7 mouse cellular contexts compared by ENCODE assay signal in the genomic region with DNA sequence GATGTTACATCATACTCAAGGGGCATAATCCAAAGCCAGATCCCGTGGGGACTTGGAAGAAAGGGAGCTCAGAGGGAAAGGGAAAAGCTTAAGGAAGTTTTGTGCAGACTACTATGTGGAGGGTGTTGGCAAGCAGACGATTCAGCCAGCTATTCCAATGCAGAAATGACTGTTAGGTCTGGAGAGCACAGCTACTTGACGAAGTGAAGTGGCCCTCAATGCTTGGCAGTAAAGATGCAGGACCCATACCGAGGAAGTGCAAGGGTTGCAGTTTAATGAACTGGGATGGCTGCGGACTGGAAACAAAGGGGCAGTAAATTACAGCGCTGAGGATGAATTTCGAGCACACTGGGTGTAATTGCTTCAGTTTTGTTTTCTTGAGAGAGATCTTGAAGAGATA. TPM values are rescaled to one million over a fixed set of nuclear protein-coding genes. Genes with fewer than 3 reads are reported as not detected.
A peak's percentile ranks its signal among the peaks of the same experiment; 100 is the strongest.
DNase-seq lines count a peak whose midpoint lies in the region; ATAC-seq and TF ChIP-seq lines count a peak whose summit lies in the region.

No protein-coding gene starts in this region.

- H3K4me1 ChIP-seq in thymus, adult 2 months (replicated peaks; ENCODE audit: control insufficient read depth, insufficient read depth, low read length): peaks cover 16% of the 10 kb centered on the region
- H3K4me1 ChIP-seq in hindbrain, embryonic 11.5 days (replicated peaks; ENCODE audit: control insufficient read depth, insufficient read depth, low read length): no peaks in the 10 kb centered on the region; the same call in 1 of the 2 replicates
- H3K4me1 ChIP-seq in lung, embryonic 14.5 days (ENCODE audit: insufficient read depth): no peaks in the 10 kb centered on the region

- peak overlapping the region; percentile 70 for H3K27ac ChIP-seq in thymus, adult 2 months (ENCODE audit: control insufficient read depth, insufficient read depth, low read length)
- no peak overlapping the region for H3K27ac ChIP-seq in hindbrain, embryonic 11.5 days (ENCODE audit: low read depth, low read length)
- no peak overlapping the region for H3K27ac ChIP-seq in lung, embryonic 14.5 days (ENCODE audit: low read depth)

- H3K4me2 ChIP-seq in hindbrain, embryonic 11.5 days (replicated peaks; ENCODE audit: low read depth, low read length): peak overlapping the region; percentile 72; the same call in 1 of the 2 replicates
- H3K4me2 ChIP-seq in lung, embryonic 14.5 days: peak overlapping the region; percentile 76

- peak overlapping the region; percentile 37 for H3K4me3 ChIP-seq in thymus, adult 2 months (ENCODE audit: control insufficient read depth, insufficient read depth, low read length)
- peak overlapping the region; percentile 78 for H3K4me3 ChIP-seq in hindbrain, embryonic 11.5 days (ENCODE audit: low read depth, low read length)
- H3K4me3 ChIP-seq in lung, embryonic 14.5 days (ENCODE audit: low read depth, low read length): peak overlapping the region; percentile 80

- DNase-seq in thymus, adult 2 months: no peak
- DNase-seq in thymus, postnatal 36 days: no peak
- no peak for DNase-seq in hindbrain, embryonic 11.5 days (ENCODE audit: low spot score)
- peak; percentile 57 for DNase-seq in lung, embryonic 14.5 days
- DNase-seq in gastrocnemius, postnatal 36 days: no peak
- no peak for DNase-seq in gastrocnemius, postnatal 25 days
- no peak for DNase-seq in cerebellum, adult 11 months

- no peak for TF ChIP-seq CTCF in thymus, adult 2 months (IDR thresholded peaks at IDR 0.05; ENCODE audit: borderline replicate concordance, control insufficient read depth, extremely low read depth, insufficient read depth, low read length, poor library complexity)
- no peak for TF ChIP-seq CTCF in lung, embryonic 14.5 days (IDR thresholded peaks at IDR 0.05; ENCODE audit: low read depth)

- WGBS in thymus, adult 2 months: 62% methylated on average over 7 of the region's 7 CpGs
- 69% methylated on average over 7 of the region's 7 CpGs for WGBS in hindbrain, embryonic 11.5 days
- WGBS in lung, embryonic 14.5 days: 52% methylated on average over 7 of the region's 7 CpGs

- intact Hi-C loops in gastrocnemius, postnatal 36 days (cut with DNase I): loop anchor here (5.0 kb wide), 1 partner anchor 105 kb away; a partner anchor contains a TSS

- no peaks in the 10 kb centered on the region for H3K9me3 ChIP-seq in hindbrain, embryonic 11.5 days (ENCODE audit: control insufficient read depth, low read length)
- H3K9me3 ChIP-seq in lung, embryonic 14.5 days (ENCODE audit: low read depth, low read length): no peaks in the 10 kb centered on the region

- no peak overlapping the region; the same call in 1 of the 2 replicates for H3K9ac ChIP-seq in hindbrain, embryonic 11.5 days (ENCODE audit: low read depth, low read length)
- H3K9ac ChIP-seq in lung, embryonic 14.5 days: no peak overlapping the region; the same call in 1 of the 2 replicates

- no peak for ATAC-seq in hindbrain, embryonic 11.5 days (ENCODE audit: low FRiP score)
- no peak for ATAC-seq in lung, embryonic 14.5 days (ENCODE audit: insufficient read depth)

- H3K36me3 ChIP-seq in thymus, adult 2 months (ENCODE audit: control insufficient read depth, insufficient read depth, low read length): peaks cover 5% of the 10 kb centered on the region; the same call in 1 of the 2 replicates
- H3K36me3 ChIP-seq in hindbrain, embryonic 11.5 days (ENCODE audit: control insufficient read depth, insufficient read depth, low read length): no peaks in the 10 kb centered on the region
- H3K36me3 ChIP-seq in lung, embryonic 14.5 days (ENCODE audit: insufficient read depth): peaks cover 12% of the 10 kb centered on the region

- H3K27me3 ChIP-seq in thymus, adult 2 months (ENCODE audit: control insufficient read depth, insufficient read depth, low read length): no peaks in the 10 kb centered on the region
- no peaks in the 10 kb centered on the region; the same call in 1 of the 2 replicates for H3K27me3 ChIP-seq in hindbrain, embryonic 11.5 days (ENCODE audit: control insufficient read depth, insufficient read depth, low read length)
- H3K27me3 ChIP-seq in lung, embryonic 14.5 days (ENCODE audit: insufficient read depth, low read length): no peaks in the 10 kb centered on the region

- TF ChIP-seq POLR2A in thymus, adult 2 months (IDR thresholded peaks at IDR 0.05; ENCODE audit: control insufficient read depth, extremely low read depth, insufficient read depth, low read length, poor library complexity): no peak

RNA-seq across cellular contexts. Expression of a gene that starts 1.5 kb away (rescaled TPM):
- polyA plus RNA-seq in thymus, adult 2 months (2012; rRNA removed): 63.8 and 65.4 TPM in 2 replicates
- 33.6 and 48.8 TPM in 2 replicates for polyA plus RNA-seq in hindbrain, embryonic 11.5 days (2014; fragmentation: Nextera tagmentation; extraction: Ambion mirVana)
- polyA plus RNA-seq in lung, embryonic 14.5 days (2014; fragmentation: Nextera tagmentation; extraction: Ambion mirVana): 36.8 and 37.9 TPM in 2 replicates
- total RNA-seq in gastrocnemius, postnatal 36 days (2021): 10 to 100 TPM; 15.6 to 20.1 TPM
- total RNA-seq in gastrocnemius, postnatal 25 days (2021): 10 to 100 TPM; 17.3 to 20.3 TPM

RNA-seq across cellular contexts. Expression of a gene that starts 1.7 kb away (rescaled TPM):
- 50.2 and 54.6 TPM in 2 replicates for polyA plus RNA-seq in thymus, adult 2 months (2012; rRNA removed)
- polyA plus RNA-seq in hindbrain, embryonic 11.5 days (2014; fragmentation: Nextera tagmentation; extraction: Ambion mirVana): 6.7 and 7.6 TPM in 2 replicates
- 3.6 and 4.0 TPM in 2 replicates for polyA plus RNA-seq in lung, embryonic 14.5 days (2014; fragmentation: Nextera tagmentation; extraction: Ambion mirVana)
- total RNA-seq in gastrocnemius, postnatal 36 days (2021): under 1 TPM; 0.44 to 0.87 TPM
- total RNA-seq in gastrocnemius, postnatal 25 days (2021): 1 to 10 TPM in 1 of 2 experiments, under 1 TPM in 1; 0.59 to 1.1 TPM
